Mouse (Mus musculus) cerebellum, adult 11 months (tissue): ENCODE results near the gene Fblim1.
A peak's percentile ranks its signal among the peaks of the same experiment; 100 is the strongest.

Experiments
- DNase-seq: peaks from one replicate; pipeline ENCODE4 v3.0.0; 2022

Gene Fblim1

DNA sequence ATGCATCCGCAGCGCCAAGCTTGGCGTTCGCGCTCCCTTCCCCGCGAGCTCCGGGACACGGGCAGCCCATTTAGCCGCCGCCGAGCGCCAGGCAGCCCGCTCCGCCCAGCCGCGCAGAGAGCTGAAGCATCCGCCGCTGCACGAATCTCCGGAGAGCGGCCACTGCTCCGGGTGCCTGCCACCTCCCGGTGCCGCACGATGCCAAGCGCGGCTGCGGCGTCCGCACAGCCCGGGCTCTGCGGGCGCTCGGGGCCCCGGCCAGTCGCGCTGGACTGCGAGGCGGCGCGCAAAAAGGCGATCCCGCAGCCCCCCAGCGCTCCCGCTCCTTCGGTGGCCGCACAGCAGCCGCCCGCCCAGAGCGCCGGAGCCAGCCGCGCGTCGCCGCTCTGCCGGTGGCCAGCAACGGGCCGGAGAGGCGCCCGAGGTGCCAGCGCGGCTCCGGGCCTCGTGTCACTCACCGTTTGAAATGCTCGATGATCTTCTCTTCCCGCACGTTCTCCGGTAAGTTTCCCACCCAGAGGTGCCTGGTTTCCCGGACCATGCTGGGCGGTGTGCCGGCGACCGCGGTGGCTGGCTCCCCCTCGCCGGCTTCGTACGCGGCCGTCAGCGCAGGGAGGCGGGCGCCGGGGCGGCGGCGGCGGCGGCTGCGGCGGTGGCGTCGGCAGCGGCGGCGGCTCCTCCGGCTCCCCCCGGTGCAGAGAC lies 68.0 kb downstream of the Fblim1 start:
- peak; percentile 52 for DNase-seq

GRCm38 (mm10) chr4:141537226-141537610 lies 68.7 kb downstream of the Fblim1 start:
- no peak for DNase-seq

- DNase-seq: peak; percentile 62
These were observed 69.3 kb downstream of the Fblim1 start for GRCm38 (mm10) chr4:141536291-141537225.

DNA sequence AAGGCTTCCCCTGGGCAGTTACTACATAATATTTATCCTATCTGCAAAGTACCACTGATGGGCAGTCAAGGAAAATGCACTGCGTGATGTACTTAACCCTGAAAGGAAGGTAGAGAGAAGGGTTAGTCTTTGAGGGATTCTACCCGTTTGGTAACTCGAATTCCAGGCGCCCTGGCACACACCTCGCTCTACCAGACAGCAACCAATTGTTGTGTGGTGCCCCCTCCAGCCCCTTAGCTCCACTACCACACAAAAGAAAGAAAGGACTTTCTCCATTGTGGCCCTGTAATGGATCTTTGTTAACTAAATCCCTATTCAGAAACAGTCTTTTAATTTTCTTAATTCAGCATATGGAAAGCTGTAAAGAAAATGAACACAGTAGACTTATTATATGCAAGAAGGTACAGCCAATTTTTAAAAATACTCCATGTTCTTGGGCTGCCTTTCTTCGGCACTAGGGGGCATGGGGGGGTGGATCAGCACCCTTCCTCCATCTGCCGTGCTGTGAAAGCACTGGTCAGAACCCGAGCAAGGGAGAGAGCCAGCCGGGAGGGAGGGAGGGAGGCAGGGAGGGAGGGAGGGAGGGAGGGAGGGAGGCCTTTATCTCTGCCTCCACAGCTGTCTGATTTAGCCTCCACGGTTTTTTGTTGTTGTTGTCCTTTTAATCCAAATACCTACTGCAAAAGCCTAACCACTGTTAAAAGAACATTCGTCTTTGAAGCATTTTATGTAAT lies 70.8 kb downstream of the Fblim1 start:
- DNase-seq: peak; percentile 57

- no peak for DNase-seq
These were observed 74.9 kb downstream of the Fblim1 start for GRCm38 (mm10) chr4:141530979-141531378.

GRCm38 (mm10) chr4:141528938-141529337 lies 77.0 kb downstream of the Fblim1 start:
- DNase-seq: no peak

DNA sequence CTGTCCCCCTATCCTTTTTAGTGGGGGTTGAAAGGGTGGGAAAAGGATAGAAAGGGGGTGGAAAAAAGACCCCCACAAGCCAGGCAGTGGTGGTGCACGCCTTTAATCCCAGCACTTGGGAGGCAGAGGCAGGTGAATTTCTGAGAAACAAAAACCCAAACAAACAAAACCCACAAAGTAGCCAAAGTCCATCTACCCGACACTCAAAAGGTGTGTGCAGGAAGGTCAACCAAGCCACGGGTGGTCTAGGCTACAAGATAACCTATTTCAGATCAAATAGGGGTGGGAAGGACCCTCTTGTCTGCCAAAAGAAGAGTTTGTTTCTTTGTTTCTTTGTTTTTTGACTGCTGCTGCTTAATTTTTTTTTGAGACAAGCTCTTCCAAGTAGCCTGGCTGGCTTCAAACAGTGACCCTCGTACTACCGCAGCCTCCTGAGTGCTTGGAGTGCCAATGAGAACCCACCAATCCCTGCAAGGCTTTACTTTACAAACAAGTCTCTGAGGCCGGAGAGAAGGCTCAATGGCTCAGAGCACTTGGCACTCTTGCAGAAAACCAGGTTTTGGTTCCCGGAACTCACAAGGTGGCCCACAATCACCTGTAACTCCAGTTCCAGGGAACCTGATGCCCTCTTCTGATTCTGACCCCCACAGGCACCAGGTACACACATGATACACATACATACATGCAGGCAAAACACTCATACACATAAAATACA lies 78.8 kb downstream of the Fblim1 start:
- no peak for DNase-seq
